Comparison of ENCODE assay signal across 9 mouse cellular contexts in genomic region chr5:112886687-112887491, GRCm38 (mm10). TPM values are rescaled to one million over a fixed set of nuclear protein-coding genes. Genes with fewer than 3 reads are reported as not detected.
DNase-seq lines count a peak whose midpoint lies in the region; ATAC-seq lines count a peak whose summit lies in the region.
"Had no signal": no experiment of that assay in that cellular context is flagged by ENCODE, and none has a peak within 500 bp of the region (broad histone marks: within the 10 kb centered on the region; RNA-seq: fewer than 3 reads in every experiment).

No protein-coding gene starts in this region.

- 0 out of 2 replicates have a peak, but pooled peaks have one; percentile 19 for ATAC-seq in kidney, embryonic 16.5 days (ENCODE audit: low FRiP score, low TSS enrichment)
- no peak for ATAC-seq in activated CD4-positive, CD25-positive, alpha-beta regulatory T cell, adult 4 months

- no peaks in the 10 kb centered on the region for H3K4me1 ChIP-seq in kidney, embryonic 16.5 days (ENCODE audit: insufficient read depth, low read length)

- no peak overlapping the region for H3K27ac ChIP-seq in kidney, embryonic 16.5 days (ENCODE audit: low read length)
- H3K27ac ChIP-seq: liver, embryonic 14.5 days had no signal

- H3K36me3 ChIP-seq in kidney, embryonic 16.5 days (ENCODE audit: insufficient read depth, low read length) = no peaks in the 10 kb centered on the region

- no peak overlapping the region for H3K4me3 ChIP-seq in kidney, embryonic 16.5 days (ENCODE audit: low read length)

- H3K4me2 ChIP-seq in kidney, embryonic 16.5 days (replicated peaks; ENCODE audit: low read depth, low read length) = no peak overlapping the region

- WGBS in kidney, embryonic 16.5 days = 69% methylated on average over 17 of the region's 17 CpGs

- no peaks in the 10 kb centered on the region for H3K9me3 ChIP-seq in kidney, embryonic 16.5 days (ENCODE audit: low read length)

- peak; percentile 22 for DNase-seq in ovary, postnatal 14 days (ENCODE audit: low spot score)
- DNase-seq in ovary, postnatal 10 days (ENCODE audit: low spot score) = no peak
- peak; percentile 54 for DNase-seq in cerebellum, adult 8-10 months
- DNase-seq in heart, adult 8-10 months (ENCODE audit: low spot score) = peak; percentile 55
- DNase-seq in skeletal muscle tissue, adult 2 months (ENCODE audit: low read depth, low spot score) = peak; percentile 88
- no peak for DNase-seq in thymus, postnatal 4 days

- H3K27me3 ChIP-seq in kidney, embryonic 16.5 days (ENCODE audit: insufficient read depth, low read length) = no peaks in the 10 kb centered on the region

- H3K9ac ChIP-seq in kidney, embryonic 16.5 days (replicated peaks; ENCODE audit: low read length) = no peak overlapping the region
- H3K9ac ChIP-seq: liver, embryonic 14.5 days had no signal

RNA-seq across cellular contexts. Expression of gene Myo18b, which starts 9.3 kb away (rescaled TPM):
- 100 to 1,000 TPM; 211 to 246 (median 225) TPM for total RNA-seq in heart, adult 8-10 months (2022)
- polyA plus RNA-seq in kidney, embryonic 16.5 days (2015; fragmentation: Nextera tagmentation; extraction: Ambion mirVana) = 0.39 and 0.41 TPM in 2 replicates
- polyA plus RNA-seq in activated CD4-positive, CD25-positive, alpha-beta regulatory T cell, adult 4 months (2017; shearing (Covaris generic)) = not detected

Comparison
In these comparisons a context has a peak if more than half of its experiments do, and no peak if none do; other contexts are left out.
1. DNase-seq: peak in ovary, postnatal 14 days (single experiment), cerebellum, adult 8-10 months (single experiment), heart, adult 8-10 months (single experiment) and skeletal muscle tissue, adult 2 months (single experiment); none in ovary, postnatal 10 days (single experiment) and thymus, postnatal 4 days (single experiment).